Mouse (Mus musculus) thymus, postnatal 0 days (tissue): ENCODE data around the gene Depdc1b. TPM values are rescaled to one million over a fixed set of nuclear protein-coding genes. Genes with fewer than 3 reads are reported as not detected.

Experiments
- DNase-seq: peaks from one replicate; pipeline ENCODE4 v3.0.0-alpha.2; 2015; ENCODE audit warnings: low spot score
- polyA plus RNA-seq: library from polyadenylated mRNA; unstranded; fragments of >200 nt; fragmentation: Nextera tagmentation; extraction: Ambion mirVana; gene quantifications from 2 replicates; pipeline ENCODE4 v1.2.1, GENCODE M21; 2015

Depdc1b gene
- polyA plus RNA-seq, 1 experiment from 2014 or later: 14.3 TPM

DNA sequence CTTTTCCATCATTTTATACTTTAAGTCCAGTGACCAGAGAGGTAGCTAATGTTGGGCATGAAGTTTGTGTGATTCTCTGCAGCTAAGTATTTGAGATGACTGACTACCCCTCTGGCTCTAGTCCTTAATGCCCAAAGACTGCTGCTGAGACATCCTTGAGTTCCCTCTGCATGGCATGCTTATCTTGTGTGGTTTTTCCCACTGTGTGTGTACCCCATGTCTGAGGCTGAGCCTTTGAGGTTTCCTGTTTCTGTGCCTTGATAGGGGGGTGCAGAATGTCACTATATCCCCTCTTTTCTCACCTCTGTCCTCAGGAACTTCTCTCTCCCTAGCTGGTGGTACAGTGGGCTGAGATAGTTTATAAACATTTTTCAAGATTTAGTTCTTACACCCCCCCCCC lies 119.6 kb downstream of the Depdc1b start:
- DNase-seq: no peak

- DNase-seq: no peak
Observed at GRCm38 (mm10) chr13:108437424-108437823, 121.3 kb downstream of the Depdc1b start.

DNA sequence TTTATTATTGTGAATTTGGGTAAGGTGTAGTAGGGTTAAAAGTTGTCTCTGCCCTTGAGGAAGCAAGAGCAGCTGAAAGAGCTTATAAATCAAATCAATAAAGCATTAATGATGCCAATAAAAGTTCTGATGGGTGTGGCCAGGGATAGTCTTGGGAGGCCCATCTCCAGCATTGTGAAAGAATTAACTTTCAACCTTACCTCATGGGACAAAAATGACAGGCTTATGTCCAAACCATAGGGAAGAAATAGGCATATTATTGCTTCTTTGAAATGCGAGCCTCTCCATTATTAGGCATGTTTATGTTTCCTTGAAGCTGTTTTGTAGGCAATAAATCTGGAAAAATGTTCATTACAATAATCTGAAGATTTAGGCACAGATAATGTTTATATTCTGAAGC lies 122.9 kb downstream of the Depdc1b start:
- DNase-seq: no peak

DNA sequence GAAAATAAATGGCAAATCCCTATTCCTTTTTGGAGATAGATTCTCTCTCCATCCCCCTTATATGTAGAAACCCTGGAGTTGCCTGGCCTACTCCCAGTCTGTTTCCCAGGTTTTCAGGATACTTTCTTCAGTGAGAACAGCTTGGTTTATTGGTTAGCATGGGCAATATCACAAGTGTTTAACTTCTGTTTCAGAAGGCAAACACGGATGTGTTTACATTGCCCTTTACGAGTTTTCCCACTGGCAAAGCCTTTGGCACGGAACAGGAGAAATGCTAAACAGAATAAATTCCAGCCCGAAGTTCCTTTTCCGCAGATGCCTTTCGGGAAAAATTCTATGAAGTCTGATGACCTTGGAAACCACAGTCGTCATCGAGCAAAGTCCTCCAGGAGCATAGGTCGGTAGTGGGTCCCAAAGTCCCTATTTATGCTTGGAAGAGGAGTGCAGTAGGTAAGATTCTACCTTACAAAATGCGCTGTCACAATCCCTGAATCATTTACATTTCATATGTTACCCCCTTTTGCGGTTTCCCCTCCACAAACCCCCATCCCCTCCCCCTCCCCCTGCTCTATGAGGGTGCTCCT lies 132.3 kb downstream of the Depdc1b start:
- no peak for DNase-seq

DNA sequence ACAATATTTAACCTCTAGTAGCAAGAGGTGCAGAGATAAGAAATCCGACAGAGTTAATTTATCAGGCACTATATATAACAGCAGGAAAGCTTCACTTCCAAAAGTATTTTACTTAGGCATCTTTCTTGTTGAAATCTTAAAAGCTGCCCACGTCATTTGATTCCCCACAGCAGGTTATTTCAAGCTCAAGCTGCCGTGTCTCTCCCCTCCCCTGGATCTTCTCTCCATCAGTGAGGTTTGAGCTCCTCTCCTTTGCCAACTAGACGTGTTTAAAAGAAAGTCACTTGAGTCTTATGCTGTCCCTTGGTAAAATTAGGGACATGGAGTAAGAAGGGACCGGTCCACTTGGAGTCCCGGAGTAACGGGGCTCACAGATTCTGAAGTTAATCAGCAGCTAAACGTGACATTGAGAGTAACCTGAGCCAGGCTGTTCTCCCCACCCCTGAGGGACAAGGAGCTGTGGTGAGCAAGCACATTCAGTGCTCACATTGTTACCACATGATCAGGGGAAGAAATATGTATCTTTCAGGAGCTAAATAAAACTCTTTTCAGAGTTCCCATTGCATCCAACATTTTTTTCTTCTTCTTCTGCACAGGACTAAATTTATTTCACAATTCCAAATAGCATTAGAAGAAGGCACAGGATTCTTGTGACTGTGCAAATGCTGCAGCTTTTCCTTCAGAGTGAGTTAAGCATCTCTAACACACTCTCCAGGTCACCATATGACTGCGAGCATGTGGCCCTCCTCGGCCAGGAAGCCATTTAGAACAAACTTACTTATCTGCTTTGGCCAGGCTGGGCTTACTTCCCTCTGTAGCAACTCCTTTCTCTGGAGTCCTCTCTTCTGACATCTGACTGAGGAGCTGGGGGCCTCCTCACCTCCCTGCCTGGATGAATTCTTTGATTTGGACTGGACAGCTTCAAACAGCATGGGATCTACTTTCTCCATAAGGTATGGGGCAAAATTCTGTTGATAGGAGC lies 133.3 kb downstream of the Depdc1b start, which contains the start of gene Pde4d:
Gene Pde4d (plus strand): TSS at position 833 of the 982 bp plus-strand sequence.
- DNase-seq: no peak

DNA sequence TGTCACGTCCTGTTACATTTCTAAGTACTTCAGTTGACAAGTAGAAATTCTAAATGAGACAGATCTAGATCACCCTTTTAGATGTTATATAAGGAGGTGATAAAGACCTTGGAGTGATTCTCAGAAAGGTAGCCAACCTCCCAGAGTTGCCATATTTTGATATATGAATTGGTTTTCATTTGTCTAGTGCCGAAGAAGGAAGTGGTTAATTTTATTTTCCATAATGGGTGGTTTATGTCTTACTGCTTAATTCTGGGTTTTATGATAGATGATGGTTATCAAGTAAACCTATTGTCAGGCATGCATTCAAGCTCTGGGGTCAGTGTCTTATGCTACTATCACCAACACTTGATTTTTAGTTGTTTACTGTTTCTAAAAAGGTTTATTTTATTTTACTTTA lies 135.0 kb downstream of the Depdc1b start:
- no peak for DNase-seq

GRCm38 (mm10) chr13:108453064-108453919 lies 137.2 kb downstream of the Depdc1b start:
- no peak for DNase-seq

Other genes with a start within 250 kb of the Depdc1b start
- 44.3 and 53.6 TPM in 2 replicates for gene Ndufaf2, start 157.7 kb upstream of the Depdc1b start, polyA plus RNA-seq
- 16.6 and 18.2 TPM in 2 replicates for gene Ercc8, start 157.6 kb upstream of the Depdc1b start, polyA plus RNA-seq
- 1.2 and 1.5 TPM in 2 replicates for gene Elovl7, start 101.9 kb upstream of the Depdc1b start, polyA plus RNA-seq
- 11.9 and 16.5 TPM in 2 replicates for gene Pde4d, start 133.6 kb downstream of the Depdc1b start, polyA plus RNA-seq